Mouse (Mus musculus) small intestine, adult 2 months (tissue): ENCODE results near the gene Thsd1.

Experiments used
- CTCF ChIP-seq: fragments of 200-500 bp; IDR thresholded peaks from 2 replicates; pipeline ENCODE4 v1.5.1; 2012; ENCODE audit warnings: low read depth, mild to moderate bottlenecking, control low read depth, inconsistent platforms, low read length, moderate library complexity, mixed read lengths; ENCODE audit not compliant: insufficient replicate concordance, insufficient read length; ENCODE audit errors: extremely low read depth
- POLR2A ChIP-seq: fragments of 200-500 bp; IDR thresholded peaks from 2 replicates; pipeline ENCODE4 v1.6.1; 2012; ENCODE audit warnings: low read depth, mild to moderate bottlenecking, control low read depth, inconsistent platforms, low read length, moderate library complexity

DNA sequence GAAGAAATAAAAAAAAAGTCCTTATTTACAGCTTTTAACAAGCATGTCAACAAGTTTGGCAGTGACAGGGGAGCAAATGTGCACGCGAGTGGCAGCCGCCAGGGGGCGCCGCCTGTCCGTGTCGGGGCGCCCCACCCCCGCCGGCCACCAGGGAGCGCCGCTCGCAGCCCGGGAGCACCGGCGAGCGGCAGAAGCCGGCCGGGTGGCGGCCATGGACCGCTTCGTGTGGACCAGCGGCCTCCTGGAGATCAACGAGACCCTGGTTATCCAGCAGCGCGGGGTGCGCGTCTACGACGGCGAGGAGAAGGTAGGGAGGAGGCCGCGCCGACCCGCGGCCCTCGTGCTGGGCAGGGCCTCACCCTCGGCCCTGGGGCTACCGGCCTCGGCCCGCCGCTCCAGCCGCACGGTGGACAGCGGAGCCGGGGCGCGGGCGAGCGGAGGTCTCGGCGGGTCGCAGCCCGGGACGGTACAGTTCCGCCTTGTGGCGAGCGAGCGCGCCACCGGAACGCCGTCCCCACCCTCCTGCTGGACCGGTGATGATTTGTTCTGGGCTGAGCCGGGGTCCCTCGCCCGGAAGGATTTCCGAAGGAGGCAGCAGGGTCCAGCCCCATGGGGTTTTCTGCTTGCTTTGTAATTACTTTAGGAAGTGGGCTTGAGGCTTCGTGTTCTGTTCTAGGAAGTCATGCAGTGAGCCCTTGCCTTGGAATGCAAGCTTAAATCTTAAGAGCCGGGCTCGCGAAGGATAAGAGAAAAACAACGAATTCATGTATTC, 34.3 kb upstream of the Thsd1 start, which contains the start of gene Vps36:
- TF ChIP-seq POLR2A (peak; percentile 66; the same call in 1 of the 2 replicates), CTCF (peak; percentile 100)
